Mouse (Mus musculus) small intestine, adult 2 months (tissue): ENCODE data around the gene Inka2. TPM values are rescaled to one million over a fixed set of nuclear protein-coding genes. Genes with fewer than 3 reads are reported as not detected.

Source experiments
- H3K27ac ChIP-seq: fragments of 200-500 bp; 2 replicates; pipeline ENCODE4 v1.5.1; 2012; ENCODE audit warnings: low read depth, low read length, control low read depth, inconsistent platforms; ENCODE audit not compliant: insufficient read depth
- H3K27me3 ChIP-seq: fragments of 200-500 bp; 2 replicates; pipeline ENCODE4 v1.6.1; 2012; ENCODE audit warnings: mild to moderate bottlenecking, moderate library complexity, low read length, inconsistent platforms; ENCODE audit not compliant: control insufficient read depth, insufficient read depth
- H3K36me3 ChIP-seq: fragments of 200-500 bp; 2 replicates; pipeline ENCODE4 v1.6.1; 2012; ENCODE audit warnings: mild to moderate bottlenecking, low read length, control low read depth, inconsistent platforms; ENCODE audit not compliant: control insufficient read depth, insufficient read depth
- H3K4me1 ChIP-seq: fragments of 200-500 bp; 2 replicates; pipeline ENCODE4 v1.6.1; 2012; ENCODE audit warnings: low read length, inconsistent platforms, mixed read lengths; ENCODE audit not compliant: control insufficient read depth, insufficient read depth, insufficient read length
- H3K4me3 ChIP-seq: fragments of 200-500 bp; 2 replicates; pipeline ENCODE4 v1.5.1; 2012; ENCODE audit warnings: low read depth, mild to moderate bottlenecking, control low read depth, inconsistent platforms, low read length, moderate library complexity
- CTCF ChIP-seq: fragments of 200-500 bp; IDR thresholded peaks from 2 replicates; pipeline ENCODE4 v1.5.1; 2012; ENCODE audit warnings: low read depth, mild to moderate bottlenecking, control low read depth, inconsistent platforms, low read length, moderate library complexity, mixed read lengths; ENCODE audit not compliant: insufficient replicate concordance, insufficient read length; ENCODE audit errors: extremely low read depth
- POLR2A ChIP-seq: fragments of 200-500 bp; IDR thresholded peaks from 2 replicates; pipeline ENCODE4 v1.6.1; 2012; ENCODE audit warnings: low read depth, mild to moderate bottlenecking, control low read depth, inconsistent platforms, low read length, moderate library complexity
- WGBS: fragments of 180-500 bp; shearing (Covaris S2); methylation state at CpG from one replicate; pipeline ENCODE4 v1.1.7; 2018; 5-methylcytosine and 5-hydroxymethylcytosine counted together
- polyA plus RNA-seq: library from polyadenylated mRNA; depleted of rRNA; stranded (reverse); fragments of >200 nt; gene quantifications from 2 replicates; pipeline ENCODE4 v1.2.3, GENCODE M21; 2012

Inka2 gene
- polyA plus RNA-seq, 1 experiment, result 0.80 TPM

- TF ChIP-seq POLR2A, result no peak
- H3K4me3 ChIP-seq, result no peak overlapping the region
- H3K36me3 ChIP-seq, result no peaks in the 10 kb centered on the region
- H3K27me3 ChIP-seq, result peaks cover 6% of the 10 kb centered on the region; the same call in 1 of the 2 replicates
- H3K27ac ChIP-seq, result no peak overlapping the region
- peaks cover 5% of the 10 kb centered on the region; the same call in 1 of the 2 replicates for H3K4me1 ChIP-seq
- 73% methylated on average over 7 of the region's 7 CpGs for WGBS
Measured at GRCm38 (mm10) chr3:105707590-105707989, 3.2 kb downstream of the Inka2 start.

- no peak for TF ChIP-seq CTCF
- TF ChIP-seq POLR2A, result no peak
- Histone ChIP-seq H3K4me3 (no peak overlapping the region), H3K27me3 (0 out of 2 replicates have a peak, but pooled peaks cover 2% of the 10 kb centered on the region), H3K27ac (no peak overlapping the region; the same call in 1 of the 2 replicates), H3K4me1 (peaks cover 2% of the 10 kb centered on the region; the same call in 1 of the 2 replicates), H3K36me3 (no peaks in the 10 kb centered on the region)
- WGBS, result 58% methylated on average over 6 of the region's 6 CpGs
Measured at GRCm38 (mm10) chr3:105710246-105710645, 5.8 kb downstream of the Inka2 start.

- no peak overlapping the region for H3K4me3 ChIP-seq
- WGBS, result 64% methylated on average over 7 of the region's 7 CpGs
- H3K36me3 ChIP-seq, result no peaks in the 10 kb centered on the region
- H3K4me1 ChIP-seq, result no peaks in the 10 kb centered on the region
- no peaks in the 10 kb centered on the region for H3K27me3 ChIP-seq
- TF ChIP-seq POLR2A (no peak), CTCF (no peak)
- H3K27ac ChIP-seq, result no peak overlapping the region
Measured at GRCm38 (mm10) chr3:105711741-105712140, 7.3 kb downstream of the Inka2 start.

- Histone ChIP-seq H3K4me1 (no peaks in the 10 kb centered on the region), H3K36me3 (no peaks in the 10 kb centered on the region), H3K4me3 (no peak overlapping the region), H3K27me3 (no peaks in the 10 kb centered on the region), H3K27ac (no peak overlapping the region)
- TF ChIP-seq CTCF (no peak), POLR2A (no peak)
Measured at GRCm38 (mm10) chr3:105712827-105713226, 8.4 kb downstream of the Inka2 start.

- no peaks in the 10 kb centered on the region for H3K4me1 ChIP-seq
- 57% methylated on average over 8 of the region's 8 CpGs for WGBS
- no peak overlapping the region for H3K4me3 ChIP-seq
- no peak overlapping the region for H3K27ac ChIP-seq
- TF ChIP-seq POLR2A (no peak), CTCF (no peak)
- H3K36me3 ChIP-seq, result no peaks in the 10 kb centered on the region
- H3K27me3 ChIP-seq, result no peaks in the 10 kb centered on the region
Measured at GRCm38 (mm10) chr3:105714091-105714819, 9.9 kb downstream of the Inka2 start.

GRCm38 (mm10) chr3:105714820-105715167, 10.4 kb downstream of the Inka2 start:
- no peaks in the 10 kb centered on the region for H3K27me3 ChIP-seq
- H3K4me1 ChIP-seq, result no peaks in the 10 kb centered on the region
- no peak for TF ChIP-seq POLR2A
- no peak for TF ChIP-seq CTCF
- no peaks in the 10 kb centered on the region for H3K36me3 ChIP-seq
- H3K4me3 ChIP-seq, result no peak overlapping the region
- no peak overlapping the region for H3K27ac ChIP-seq

DNA sequence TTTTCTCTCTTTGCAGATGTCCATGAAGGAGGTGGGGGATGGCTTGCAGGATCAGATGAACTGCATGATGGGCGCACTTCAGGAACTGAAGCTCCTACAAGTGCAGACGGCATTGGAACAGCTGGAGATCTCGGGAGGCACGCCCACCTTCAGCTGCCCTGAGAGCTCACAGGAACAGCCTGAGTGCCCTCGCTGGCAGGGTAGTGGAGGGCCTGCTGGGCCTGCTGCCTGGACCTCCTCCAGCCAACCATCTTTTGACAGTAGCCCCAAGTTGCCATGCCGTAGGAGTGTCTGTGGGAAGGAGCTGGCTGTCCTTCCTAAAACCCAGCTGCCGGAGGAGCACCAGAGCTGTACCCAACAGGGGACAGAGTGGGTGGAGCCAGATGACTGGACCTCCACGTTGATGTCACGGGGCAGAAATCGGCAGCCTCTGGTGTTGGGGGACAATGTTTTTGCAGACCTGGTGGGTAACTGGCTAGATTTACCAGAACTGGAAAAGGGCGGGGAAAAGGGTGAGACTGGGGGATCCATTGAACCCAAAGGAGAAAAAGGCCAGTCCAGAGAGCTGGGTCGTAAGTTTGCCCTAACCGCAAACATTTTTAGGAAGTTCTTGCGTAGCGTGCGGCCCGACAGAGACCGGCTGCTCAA, 12.1 kb downstream of the Inka2 start:
- no peak overlapping the region for H3K27ac ChIP-seq
- no peaks in the 10 kb centered on the region for H3K27me3 ChIP-seq
- H3K4me1 ChIP-seq, result no peaks in the 10 kb centered on the region
- H3K36me3 ChIP-seq, result no peaks in the 10 kb centered on the region
- TF ChIP-seq CTCF, result no peak
- TF ChIP-seq POLR2A, result no peak
- WGBS, result 71% methylated on average over 18 of the region's 18 CpGs
- no peak overlapping the region for H3K4me3 ChIP-seq
